Mouse (Mus musculus) E14TG2a.4 (cell line): ENCODE measurements around the gene Kctd7.

ENCODE experiments used
- CTCF ChIP-seq: conservative IDR thresholded peaks from 2 replicates; pipeline ENCODE4 v1.5.1; 2014; ENCODE audit warnings: low read length
- NANOG ChIP-seq: IDR thresholded peaks from 2 replicates; pipeline ENCODE4 v1.6.1; 2014; ENCODE audit warnings: borderline replicate concordance, low read length, mixed read lengths
- POU5F1 ChIP-seq: IDR thresholded peaks from 2 replicates; pipeline ENCODE4 v1.6.1; 2014; ENCODE audit warnings: low read length, borderline replicate concordance

DNA sequence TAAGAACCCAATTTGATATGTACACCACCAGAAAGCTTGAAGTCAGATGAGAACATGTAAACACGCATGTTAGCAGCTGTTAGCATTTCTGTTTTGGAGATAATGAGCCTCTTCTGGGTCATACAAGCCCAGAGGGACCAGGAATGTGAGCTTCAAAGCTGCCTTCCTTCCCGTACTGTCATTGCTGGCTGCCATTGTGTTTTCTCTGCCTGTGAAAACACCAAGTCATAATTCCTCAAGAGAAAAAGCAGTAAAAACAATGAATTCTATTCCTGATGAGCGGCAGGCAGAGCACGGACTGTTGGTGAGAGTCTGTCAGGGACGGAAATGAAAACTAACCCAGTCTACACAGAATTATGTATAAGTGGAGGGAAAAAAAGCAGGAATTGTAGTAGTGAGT is 20.4 kb upstream of the Kctd7 start:
- TF ChIP-seq NANOG (no peak), CTCF (no peak), POU5F1 (no peak)
